Mouse (Mus musculus): ENCODE data around the gene Ctsd.
A peak's percentile ranks its signal among the peaks of the same experiment; 100 is the strongest.
"Not testable (repeated sequence)": the region's sequence is repeated elsewhere in the genome, so short reads cannot be mapped to it uniquely, and the experiment has no call there.

The Ctsd gene

GRCm38 (mm10) chr7:142373641-142374412 lies 14.0 kb downstream of the Ctsd start, which contains the start of gene Ifitm10:
Gene Ifitm10 (minus strand): TSS chr7:142373753.
- no peak for DNase-seq

GRCm38 (mm10) chr7:142373039-142373438 lies 14.8 kb downstream of the Ctsd start:
- no peak for DNase-seq

- no peak for DNase-seq
These were observed 15.8 kb downstream of the Ctsd start for GRCm38 (mm10) chr7:142371768-142372661.

GRCm38 (mm10) chr7:142371398-142371767 lies 16.5 kb downstream of the Ctsd start:
- DNase-seq, result peak in 1 of 2 experiments; percentile 3

- DNase-seq, result peak in 1 of 2 experiments; percentile 3
These were observed 16.9 kb downstream of the Ctsd start for GRCm38 (mm10) chr7:142370937-142371336.

GRCm38 (mm10) chr7:142369820-142370219 lies 18.0 kb downstream of the Ctsd start:
- DNase-seq, result no peak

GRCm38 (mm10) chr7:142368856-142369255 lies 19.0 kb downstream of the Ctsd start:
- no peak for DNase-seq

- DNase-seq, result no peak
These were observed 24.7 kb downstream of the Ctsd start for GRCm38 (mm10) chr7:142363107-142363506.

- no peak for DNase-seq
These were observed 27.1 kb downstream of the Ctsd start for GRCm38 (mm10) chr7:142360743-142361142.

- DNase-seq, result no peak
These were observed 28.7 kb downstream of the Ctsd start for GRCm38 (mm10) chr7:142359129-142359528.

GRCm38 (mm10) chr7:142357566-142357965 lies 30.3 kb downstream of the Ctsd start:
- DNase-seq, result no peak

- no peak for DNase-seq
These were observed 33.1 kb downstream of the Ctsd start for GRCm38 (mm10) chr7:142354661-142355233.

GRCm38 (mm10) chr7:142353854-142354253 lies 34.0 kb downstream of the Ctsd start:
- no peak for DNase-seq

GRCm38 (mm10) chr7:142351569-142351968 lies 36.3 kb downstream of the Ctsd start:
- no peak for DNase-seq

- DNase-seq, result no peak
These were observed 38.4 kb downstream of the Ctsd start for GRCm38 (mm10) chr7:142349308-142349961.

GRCm38 (mm10) chr7:142347542-142347941 lies 40.3 kb downstream of the Ctsd start:
- DNase-seq, result no peak

- no peak for DNase-seq
These were observed 45.6 kb downstream of the Ctsd start for GRCm38 (mm10) chr7:142342247-142342640.

- DNase-seq, result no peak
These were observed 46.1 kb downstream of the Ctsd start for GRCm38 (mm10) chr7:142341564-142342246.

- DNase-seq, result peak; percentile 53 to 62
These were observed 47.4 kb downstream of the Ctsd start for GRCm38 (mm10) chr7:142340269-142340970.

GRCm38 (mm10) chr7:142335151-142335550 lies 52.7 kb downstream of the Ctsd start:
- no peak for DNase-seq

- peak; percentile 67 to 87 for DNase-seq
These were observed 53.6 kb downstream of the Ctsd start for GRCm38 (mm10) chr7:142334246-142334645.

GRCm38 (mm10) chr7:142332741-142333140 lies 55.1 kb downstream of the Ctsd start:
- DNase-seq, result not testable (repeated sequence)
